Mouse (Mus musculus) embryonic facial prominence, embryonic 10.5 days (tissue): Measurements from ENCODE around the gene Galt. TPM values are rescaled to one million over a fixed set of nuclear protein-coding genes. Genes with fewer than 3 reads are reported as not detected.
A peak's percentile ranks its signal among the peaks of the same experiment; 100 is the strongest.
"Not testable (repeated sequence)": the region's sequence is repeated elsewhere in the genome, so short reads cannot be mapped to it uniquely, and the experiment has no call there.

ENCODE experiments used
- DNase-seq: peaks from one replicate; pipeline ENCODE4 v3.0.0-alpha.2; 2017; ENCODE audit warnings: low spot score
- H3K27ac ChIP-seq: fragments of 300-500 bp; sonication (generic); replicated peaks from 2 replicates; pipeline ENCODE4 v1.5.1; 2016; ENCODE audit warnings: mild to moderate bottlenecking
- H3K27me3 ChIP-seq: fragments of 300-500 bp; sonication (generic); replicated peaks from 2 replicates; pipeline ENCODE4 v1.6.1; 2016; ENCODE audit warnings: low read depth, mild to moderate bottlenecking; ENCODE audit not compliant: poor library complexity, severe bottlenecking
- H3K36me3 ChIP-seq: fragments of 300-500 bp; sonication (generic); replicated peaks from 2 replicates; pipeline ENCODE4 v1.6.1; 2016; ENCODE audit warnings: mild to moderate bottlenecking, moderate library complexity
- H3K4me1 ChIP-seq: fragments of 300-500 bp; sonication (generic); 2 replicates; pipeline ENCODE4 v1.6.1; 2016
- H3K4me3 ChIP-seq: fragments of 300-500 bp; sonication (generic); 2 replicates; pipeline ENCODE4 v1.5.1; 2016; ENCODE audit warnings: mild to moderate bottlenecking, moderate library complexity
- H3K9me3 ChIP-seq: fragments of 300-500 bp; sonication (generic); 2 replicates; pipeline ENCODE4 v1.6.1; 2016; ENCODE audit warnings: mild to moderate bottlenecking
- WGBS: fragments of 180-500 bp; shearing (Covaris S2); methylation state at CpG from one replicate; pipeline ENCODE4 v1.1.7; 2016; 5-methylcytosine and 5-hydroxymethylcytosine counted together
- polyA plus RNA-seq: library from polyadenylated mRNA; unstranded; fragments of >200 nt; fragmentation: Nextera tagmentation; extraction: Ambion mirVana; gene quantifications from 2 replicates; pipeline ENCODE4 v1.2.1, GENCODE M21; 2016

Gene Galt
- polyA plus RNA-seq, 1 experiment from 2014 or later, result 34.3 TPM

DNA sequence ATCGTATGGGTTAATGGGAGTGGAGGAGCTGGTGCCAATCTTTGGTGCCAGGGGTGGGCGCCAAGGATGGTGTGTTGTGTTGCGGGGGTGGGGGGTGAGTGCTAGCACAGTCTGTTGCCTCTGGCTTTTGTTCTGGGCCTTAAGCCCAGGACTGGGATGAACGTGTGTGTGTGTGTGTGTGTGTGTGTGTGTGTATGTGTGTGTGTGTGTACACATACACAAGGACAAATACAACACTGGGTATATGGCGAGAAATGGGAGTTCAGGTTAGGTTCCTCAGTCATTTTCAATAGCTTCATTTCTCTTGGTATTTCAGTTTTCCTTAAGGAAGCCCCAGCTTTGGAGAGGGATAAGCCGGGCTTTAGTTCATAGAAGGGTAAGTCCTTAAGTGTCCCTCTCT, 8.1 kb downstream of the Galt start:
- 75% methylated on average over 4 of the region's 6 CpGs for WGBS
- H3K27me3 ChIP-seq, DNase-seq, H3K9me3 ChIP-seq: not testable (repeated sequence)
- Histone ChIP-seq H3K27ac (peak overlapping the region; percentile 89), H3K4me3 (peak overlapping the region; percentile 65), H3K36me3 (peaks cover 32% of the 10 kb centered on the region), H3K4me1 (peaks cover 44% of the 10 kb centered on the region)

- H3K27ac ChIP-seq, H3K27me3 ChIP-seq, H3K4me3 ChIP-seq, H3K9me3 ChIP-seq, DNase-seq: not testable (repeated sequence)
- H3K4me1 ChIP-seq, result peaks cover 13% of the 10 kb centered on the region
- 85% methylated on average over 10 of the region's 10 CpGs for WGBS
- peaks cover 32% of the 10 kb centered on the region for H3K36me3 ChIP-seq
These were observed 12.3 kb downstream of the Galt start for GRCm38 (mm10) chr4:41767301-41767700.

- not testable (repeated sequence) for H3K4me1 ChIP-seq, H3K9me3 ChIP-seq, H3K27ac ChIP-seq, H3K27me3 ChIP-seq
- WGBS, result 4% methylated on average over 10 of the region's 16 CpGs
- Histone ChIP-seq H3K36me3 (peaks cover 10% of the 10 kb centered on the region), H3K4me3 (peak overlapping the region; percentile 48)
- peak; percentile 43 for DNase-seq
These were observed 17.9 kb downstream of the Galt start for GRCm38 (mm10) chr4:41772946-41773345.

- H3K9me3 ChIP-seq, H3K4me1 ChIP-seq, H3K36me3 ChIP-seq, H3K27me3 ChIP-seq: not testable (repeated sequence)
- 1% methylated on average over 24 of the region's 25 CpGs for WGBS
- H3K4me3 ChIP-seq, result peak overlapping the region; percentile 57
- H3K27ac ChIP-seq, result peak overlapping the region; percentile 75
- DNase-seq, result peak; percentile 84
These were observed 18.5 kb downstream of the Galt start for GRCm38 (mm10) chr4:41773502-41773901.

DNA sequence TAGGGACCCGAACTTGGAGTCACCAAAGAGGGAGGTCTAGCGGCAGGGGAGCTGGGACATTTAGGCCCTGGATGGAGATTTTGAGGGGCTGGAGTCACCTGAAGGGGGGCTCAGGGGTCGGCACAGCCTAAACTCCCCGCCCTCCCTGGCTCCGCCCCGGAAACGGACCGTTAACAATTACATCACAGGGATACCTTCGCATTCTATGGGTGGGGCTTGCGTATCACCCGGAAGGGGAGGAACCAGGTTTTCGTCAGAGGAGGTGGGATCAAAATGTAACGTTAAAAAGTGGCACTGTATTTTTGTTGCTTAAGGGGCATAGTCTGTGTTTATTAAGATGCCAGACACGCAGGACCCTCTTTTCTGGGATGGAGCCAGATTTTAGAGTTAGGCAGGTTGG, 19.0 kb downstream of the Galt start, which contains the start of gene Ccl27a:
Ccl27a (minus strand) TSS at position 246 of the 400 bp plus-strand sequence.
- H3K4me1 ChIP-seq, H3K9me3 ChIP-seq, H3K36me3 ChIP-seq, H3K27me3 ChIP-seq: not testable (repeated sequence)
- peak within 1 kb of the TSS; percentile 57 for H3K4me3 ChIP-seq
- under 1% methylated on average over 12 of the region's 14 CpGs for WGBS
- peak within 1 kb of the TSS; percentile 75 for H3K27ac ChIP-seq
- DNase-seq, result peak; percentile 89

- DNase-seq, H3K27me3 ChIP-seq, H3K27ac ChIP-seq, H3K9me3 ChIP-seq, H3K36me3 ChIP-seq, H3K4me1 ChIP-seq: not testable (repeated sequence)
- 62% methylated on average over 3 of the region's 3 CpGs for WGBS
- peak overlapping the region; percentile 49 for H3K4me3 ChIP-seq
These were observed 19.5 kb downstream of the Galt start for GRCm38 (mm10) chr4:41774506-41774905.

- not testable (repeated sequence) for H3K4me3 ChIP-seq, H3K27me3 ChIP-seq, DNase-seq, H3K36me3 ChIP-seq, H3K27ac ChIP-seq, H3K9me3 ChIP-seq, H3K4me1 ChIP-seq
- 69% methylated on average over 1 of the region's 1 CpGs for WGBS
These were observed 20.8 kb downstream of the Galt start for GRCm38 (mm10) chr4:41775840-41776239.

- H3K27ac ChIP-seq, H3K4me3 ChIP-seq, H3K27me3 ChIP-seq, H3K36me3 ChIP-seq, H3K9me3 ChIP-seq: not testable (repeated sequence)
- DNase-seq, result peak; percentile 8
- WGBS, result 17% methylated on average over 9 of the region's 9 CpGs
- H3K4me1 ChIP-seq, result peaks cover 13% of the 10 kb centered on the region
These were observed 26.2 kb downstream of the Galt start for GRCm38 (mm10) chr4:41781271-41781670.

DNA sequence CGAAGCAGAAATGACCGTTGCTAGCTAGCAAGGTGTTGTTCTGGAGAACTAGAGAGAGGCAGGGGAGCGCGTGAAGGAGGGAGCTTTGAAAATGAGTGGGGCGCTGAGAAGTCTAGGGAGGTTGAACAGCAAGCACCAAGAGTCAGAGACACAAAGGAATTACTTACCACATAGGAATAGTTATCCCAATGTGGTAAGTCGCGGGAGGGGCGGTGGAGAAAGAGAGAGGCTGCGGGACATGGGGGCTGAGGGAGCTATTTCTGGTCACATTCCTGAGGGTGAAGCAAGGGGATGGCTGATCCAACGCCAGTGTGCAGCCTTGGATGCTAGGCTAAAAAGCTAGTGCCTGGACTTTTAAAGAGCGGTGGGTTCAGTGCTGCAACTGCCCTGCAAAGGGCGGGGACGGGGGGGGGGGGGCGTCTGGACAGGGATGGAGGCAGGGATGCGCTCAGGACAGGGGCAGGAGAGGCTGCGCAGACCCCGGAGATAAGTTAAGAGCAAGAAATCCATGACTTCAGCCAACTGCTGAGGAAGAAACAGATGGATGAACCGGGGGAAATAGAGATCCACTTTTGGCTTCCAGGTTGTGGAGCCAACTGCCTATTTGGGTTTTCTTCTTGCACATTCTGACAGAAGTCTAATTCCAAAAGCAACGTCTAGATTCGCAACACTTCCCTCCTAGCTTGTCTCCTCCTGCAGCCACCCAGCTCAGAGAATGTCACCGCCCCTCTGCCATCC, 26.9 kb downstream of the Galt start:
- 9% methylated on average over 20 of the region's 21 CpGs for WGBS
- peaks cover 13% of the 10 kb centered on the region for H3K4me1 ChIP-seq
- H3K9me3 ChIP-seq, H3K36me3 ChIP-seq, H3K27me3 ChIP-seq, H3K27ac ChIP-seq: not testable (repeated sequence)
- DNase-seq, result peak; percentile 10
- H3K4me3 ChIP-seq, result peak overlapping the region; percentile 13; the same call in 1 of the 2 replicates

DNA sequence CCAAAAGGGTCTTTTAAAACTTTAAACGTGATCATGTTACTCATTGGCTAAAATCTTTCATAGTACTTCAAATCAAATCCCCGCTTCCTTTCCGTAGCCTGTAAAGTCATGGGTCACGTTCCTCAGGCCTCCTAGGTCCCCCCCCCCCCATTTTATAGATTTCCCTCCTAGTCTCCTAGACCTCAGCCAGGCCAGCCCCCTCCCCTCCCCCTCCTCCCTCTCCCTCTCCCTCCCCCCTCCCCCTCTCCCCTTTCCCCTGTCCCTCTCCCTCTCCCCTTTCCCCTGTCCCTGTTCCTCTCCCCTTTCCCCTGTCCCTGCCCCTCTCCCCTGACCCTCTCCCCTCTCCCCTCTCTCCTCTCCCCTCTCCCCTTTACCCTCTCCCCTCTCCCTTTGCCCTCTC, 27.7 kb downstream of the Galt start:
- H3K4me1 ChIP-seq, result peaks cover 13% of the 10 kb centered on the region
- not testable (repeated sequence) for H3K36me3 ChIP-seq, H3K27me3 ChIP-seq, DNase-seq, H3K27ac ChIP-seq, H3K9me3 ChIP-seq, H3K4me3 ChIP-seq
- WGBS, result 8% methylated on average over 4 of the region's 4 CpGs

DNA sequence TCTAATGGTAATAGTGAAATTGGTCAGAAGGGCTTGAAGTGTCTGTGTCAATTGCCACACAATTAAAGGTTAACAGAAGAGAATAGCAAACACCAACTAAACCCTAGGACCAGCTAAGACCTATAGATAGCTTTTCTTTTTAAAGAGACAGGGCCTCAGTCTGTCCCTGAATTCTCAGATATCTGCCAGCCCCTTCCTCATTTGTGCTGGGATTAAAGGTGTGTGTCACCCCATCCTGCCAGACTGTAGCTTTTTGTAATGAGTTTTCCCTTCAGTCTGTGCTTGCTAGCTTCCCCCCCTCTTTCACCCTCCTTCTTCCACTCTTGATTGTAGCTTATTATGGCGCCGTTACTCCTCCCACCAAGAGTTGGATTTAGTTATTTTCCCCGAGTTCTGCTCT, 28.2 kb downstream of the Galt start:
- DNase-seq, H3K27me3 ChIP-seq, H3K9me3 ChIP-seq, H3K27ac ChIP-seq, H3K36me3 ChIP-seq, H3K4me3 ChIP-seq: not testable (repeated sequence)
- H3K4me1 ChIP-seq, result peaks cover 13% of the 10 kb centered on the region
- 32% methylated on average over 3 of the region's 3 CpGs for WGBS
